Mouse (Mus musculus) hindbrain, postnatal 0 days (tissue): ENCODE measurements at regions not wholly inside any gene's neighbourhood (a gene's known extent, or its start where the extent isn't known, plus 50 kb on each side); places are given as distances from the start of the nearest gene placed in this dataset.

Experiments
- ATAC-seq: fragments of 200-750 bp; cut with Nextera tagmentation; 2 replicates; pipeline ENCODE4 v1.8.0; 2017; ENCODE audit warnings: mild to moderate bottlenecking, moderate TSS enrichment, moderate library complexity
- DNase-seq: peaks from one replicate; pipeline ENCODE4 v3.0.0-alpha.2; 2015; ENCODE audit warnings: low spot score
- H3K27ac ChIP-seq: fragments of 300-500 bp; sonication (generic); 2 replicates; pipeline ENCODE4 v1.5.1; 2014; ENCODE audit warnings: mild to moderate bottlenecking
- H3K27me3 ChIP-seq: fragments of 300-500 bp; sonication (generic); 2 replicates; pipeline ENCODE4 v1.6.1; 2014; ENCODE audit warnings: low read length, mixed read lengths; ENCODE audit not compliant: insufficient read depth
- H3K36me3 ChIP-seq: fragments of 300-500 bp; sonication (generic); 2 replicates; pipeline ENCODE4 v1.6.1; 2014; ENCODE audit warnings: low read length, mixed read lengths; ENCODE audit not compliant: insufficient read depth
- H3K4me1 ChIP-seq: fragments of 300-500 bp; sonication (generic); 2 replicates; pipeline ENCODE4 v1.6.1; 2014; ENCODE audit warnings: antibody characterized with exemption, low read length, mixed read lengths; ENCODE audit not compliant: insufficient read depth
- H3K4me2 ChIP-seq: fragments of 300-500 bp; sonication (generic); 2 replicates; pipeline ENCODE4 v1.6.1; 2014; ENCODE audit warnings: low read depth, mild to moderate bottlenecking, low read length, moderate library complexity, mixed read lengths
- H3K4me3 ChIP-seq: fragments of 300-500 bp; sonication (generic); 2 replicates; pipeline ENCODE4 v1.5.1; 2014; ENCODE audit warnings: low read length
- H3K9ac ChIP-seq: fragments of 300-500 bp; sonication (generic); replicated peaks from 2 replicates; pipeline ENCODE4 v1.6.1; 2014; ENCODE audit warnings: mild to moderate bottlenecking, low read length, moderate library complexity, mixed read lengths
- H3K9me3 ChIP-seq: fragments of 300-500 bp; sonication (generic); 2 replicates; pipeline ENCODE4 v1.6.1; 2016; ENCODE audit warnings: low read length, mixed read lengths
- CTCF ChIP-seq: IDR thresholded peaks from 2 replicates; pipeline ENCODE4 v1.5.1; 2016; ENCODE audit warnings: antibody characterized with exemption, control low read depth, low read depth
- WGBS: fragments of 180-500 bp; shearing (Covaris S2); extraction: QIAGEN DNeasy Blood & Tissue Kit; methylation state at CpG from one replicate; pipeline ENCODE4 v1.1.7; 2014; 5-methylcytosine and 5-hydroxymethylcytosine counted together

GRCm38 (mm10) chr9:61810456-61810855 lies 103.9 kb downstream of the Rplp1 start:
- H3K4me2 ChIP-seq = no peak overlapping the region
- H3K9ac ChIP-seq = no peak overlapping the region
- no peak for TF ChIP-seq CTCF
- H3K9me3 ChIP-seq = no peaks in the 10 kb centered on the region
- H3K27ac ChIP-seq = no peak overlapping the region
- no peak for DNase-seq
- no peaks in the 10 kb centered on the region for H3K27me3 ChIP-seq
- no peaks in the 10 kb centered on the region for H3K36me3 ChIP-seq
- H3K4me1 ChIP-seq = peaks cover 8% of the 10 kb centered on the region; the same call in 1 of the 2 replicates
- ATAC-seq = no peak
- no peak overlapping the region for H3K4me3 ChIP-seq
- WGBS = 90% methylated on average over 4 of the region's 4 CpGs

DNA sequence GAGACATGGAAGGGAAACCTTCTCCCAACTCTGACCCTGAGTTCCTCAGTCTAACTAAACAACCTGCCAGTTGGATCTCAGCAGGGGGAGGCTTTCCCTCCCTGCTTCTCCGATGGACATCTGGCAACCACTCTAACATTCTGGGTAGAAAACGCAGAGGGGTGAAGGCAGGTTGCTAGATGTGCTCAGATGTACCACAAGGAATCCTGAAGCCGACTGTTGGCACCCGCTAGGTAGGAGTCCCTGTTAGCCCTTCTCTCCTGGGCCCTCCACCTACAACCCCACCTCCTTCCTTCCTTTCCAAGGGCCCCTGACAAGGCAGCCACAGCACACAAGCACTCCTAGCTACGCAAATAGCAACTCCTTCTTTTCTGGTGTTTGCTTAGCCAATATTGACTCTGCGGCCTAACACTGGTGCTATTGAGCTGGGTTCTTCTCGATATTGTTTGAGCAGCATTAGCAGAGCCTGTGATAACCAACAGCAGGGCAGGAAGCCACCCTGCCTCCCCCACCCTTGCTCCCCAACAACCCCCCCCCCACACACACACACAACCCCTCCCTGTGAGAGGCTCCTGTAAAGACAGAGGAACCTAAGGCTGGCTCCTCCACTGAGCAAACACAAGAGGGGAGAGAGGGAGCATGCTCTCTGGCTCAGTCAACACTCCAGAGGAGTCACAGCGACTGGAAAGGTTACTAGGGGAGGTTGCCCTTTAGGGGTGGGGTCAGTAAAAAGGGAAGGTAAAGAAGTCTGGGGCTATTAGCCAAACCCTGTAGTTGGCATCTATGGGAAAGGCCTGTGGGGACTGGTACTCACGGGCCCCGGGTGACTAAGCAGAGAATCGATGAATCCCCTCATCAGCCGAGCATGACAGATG lies 105.8 kb downstream of the Rplp1 start:
- H3K27me3 ChIP-seq = no peaks in the 10 kb centered on the region
- peaks cover 8% of the 10 kb centered on the region; the same call in 1 of the 2 replicates for H3K4me1 ChIP-seq
- no peak for TF ChIP-seq CTCF
- no peak overlapping the region for H3K27ac ChIP-seq
- H3K9me3 ChIP-seq = no peaks in the 10 kb centered on the region
- no peaks in the 10 kb centered on the region for H3K36me3 ChIP-seq
- no peak overlapping the region for H3K9ac ChIP-seq
- WGBS = 78% methylated on average over 12 of the region's 12 CpGs
- H3K4me2 ChIP-seq = no peak overlapping the region
- ATAC-seq (no peak), DNase-seq (no peak)
- no peak overlapping the region for H3K4me3 ChIP-seq

DNA sequence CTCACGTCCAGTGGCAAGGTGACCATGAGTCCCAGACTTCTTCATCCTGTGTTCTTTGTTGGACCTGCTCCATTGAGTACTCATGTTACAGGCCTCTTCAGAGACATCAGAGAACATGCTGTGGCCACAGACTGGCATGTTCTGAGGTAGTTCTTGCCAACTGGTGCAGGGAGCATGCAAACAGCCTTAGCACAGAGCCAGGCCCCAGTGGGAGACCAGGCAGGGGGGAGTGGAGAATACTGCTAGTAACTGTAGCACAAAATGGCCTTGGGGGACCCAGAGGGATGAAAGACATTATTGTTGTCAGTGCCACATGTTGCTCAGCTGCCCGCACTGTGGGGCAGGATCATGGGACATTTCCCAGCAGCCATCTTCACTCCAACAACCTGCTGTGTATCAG lies 108.4 kb downstream of the Rplp1 start:
- Histone ChIP-seq H3K9ac (no peak overlapping the region), H3K4me2 (no peak overlapping the region), H3K27ac (no peak overlapping the region), H3K4me3 (no peak overlapping the region), H3K36me3 (no peaks in the 10 kb centered on the region), H3K27me3 (no peaks in the 10 kb centered on the region), H3K9me3 (no peaks in the 10 kb centered on the region), H3K4me1 (peaks cover 8% of the 10 kb centered on the region; the same call in 1 of the 2 replicates)
- no peak for TF ChIP-seq CTCF
- WGBS = 66% methylated on average over 2 of the region's 2 CpGs
- no peak for DNase-seq
- ATAC-seq = no peak

DNA sequence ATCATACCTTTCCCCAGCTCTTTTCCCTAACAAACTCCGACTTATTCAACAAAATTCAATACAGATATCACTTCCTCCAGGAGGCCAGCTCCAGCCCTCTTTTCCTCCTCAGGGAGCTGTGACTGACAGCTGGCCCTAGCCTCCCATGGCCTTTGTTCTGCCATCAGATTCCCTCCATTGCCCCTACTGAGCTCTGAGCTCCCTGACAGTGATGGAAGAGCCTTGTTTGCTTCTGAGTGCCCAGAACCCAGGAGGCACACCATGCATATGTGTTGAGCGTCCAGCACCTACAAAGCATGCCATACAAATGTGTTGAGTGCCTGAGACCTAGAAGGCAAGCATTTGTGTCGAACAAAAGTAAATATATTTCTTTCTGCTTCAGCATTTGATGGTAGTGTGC lies 110.8 kb downstream of the Rplp1 start:
- Histone ChIP-seq H3K9me3 (no peaks in the 10 kb centered on the region), H3K4me3 (no peak overlapping the region), H3K9ac (no peak overlapping the region), H3K4me2 (no peak overlapping the region), H3K4me1 (peaks cover 8% of the 10 kb centered on the region; the same call in 1 of the 2 replicates), H3K36me3 (no peaks in the 10 kb centered on the region), H3K27me3 (no peaks in the 10 kb centered on the region), H3K27ac (no peak overlapping the region)
- ATAC-seq (no peak), DNase-seq (no peak)
- 48% methylated on average over 3 of the region's 3 CpGs for WGBS
- TF ChIP-seq CTCF = no peak

DNA sequence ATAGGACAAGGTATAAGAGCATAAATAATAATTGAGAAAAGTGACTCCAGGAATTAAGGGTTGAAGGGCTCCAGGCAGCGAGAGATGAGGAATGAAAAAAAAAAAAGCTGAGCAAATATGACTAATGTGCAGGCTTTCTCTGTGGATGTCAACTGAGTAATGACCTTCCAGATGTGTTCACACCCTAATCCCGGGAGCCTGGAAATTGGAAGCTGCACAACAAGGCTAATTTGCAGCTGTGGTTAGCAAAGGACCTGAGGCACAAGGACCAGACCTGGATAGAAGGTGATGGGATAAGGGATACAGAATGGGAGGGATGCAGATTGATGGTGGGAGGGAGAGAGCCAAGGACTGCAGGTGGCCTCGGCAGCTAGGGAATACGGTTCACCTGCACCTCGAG lies 111.6 kb downstream of the Rplp1 start:
- DNase-seq = no peak
- no peaks in the 10 kb centered on the region for H3K36me3 ChIP-seq
- no peak overlapping the region for H3K4me3 ChIP-seq
- H3K4me1 ChIP-seq = peaks cover 8% of the 10 kb centered on the region; the same call in 1 of the 2 replicates
- H3K27ac ChIP-seq = no peak overlapping the region
- 71% methylated on average over 5 of the region's 5 CpGs for WGBS
- no peaks in the 10 kb centered on the region for H3K27me3 ChIP-seq
- H3K4me2 ChIP-seq = no peak overlapping the region
- ATAC-seq = no peak
- no peak overlapping the region for H3K9ac ChIP-seq
- H3K9me3 ChIP-seq = no peaks in the 10 kb centered on the region
- TF ChIP-seq CTCF = no peak

DNA sequence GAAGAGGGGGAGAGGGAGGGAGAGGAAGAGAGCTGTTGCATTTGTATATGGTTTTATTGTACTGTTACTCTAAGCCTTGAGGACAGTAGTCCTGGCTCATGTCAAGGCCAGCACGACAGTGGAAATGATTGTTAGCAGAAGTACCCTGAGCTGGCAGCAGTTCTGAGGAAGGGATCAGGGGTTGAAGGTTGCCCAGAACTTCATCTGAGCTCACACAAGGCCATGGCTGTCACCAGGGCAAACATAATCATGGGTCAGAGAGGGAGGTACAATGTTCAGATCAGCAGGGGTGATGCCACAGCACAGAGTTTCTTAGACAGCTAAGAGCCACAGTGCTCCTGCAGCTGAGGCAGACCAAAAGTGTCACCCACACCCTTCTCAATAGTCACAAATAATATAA lies 114.8 kb downstream of the Rplp1 start:
- no peak overlapping the region for H3K27ac ChIP-seq
- H3K4me3 ChIP-seq = no peak overlapping the region
- no peak overlapping the region for H3K9ac ChIP-seq
- no peaks in the 10 kb centered on the region for H3K36me3 ChIP-seq
- H3K4me1 ChIP-seq = no peaks in the 10 kb centered on the region
- no peak for ATAC-seq
- H3K27me3 ChIP-seq = no peaks in the 10 kb centered on the region
- H3K9me3 ChIP-seq = no peaks in the 10 kb centered on the region
- no peak for DNase-seq
- no peak for TF ChIP-seq CTCF
- H3K4me2 ChIP-seq = no peak overlapping the region
- WGBS = 76% methylated on average over 1 of the region's 1 CpGs

DNA sequence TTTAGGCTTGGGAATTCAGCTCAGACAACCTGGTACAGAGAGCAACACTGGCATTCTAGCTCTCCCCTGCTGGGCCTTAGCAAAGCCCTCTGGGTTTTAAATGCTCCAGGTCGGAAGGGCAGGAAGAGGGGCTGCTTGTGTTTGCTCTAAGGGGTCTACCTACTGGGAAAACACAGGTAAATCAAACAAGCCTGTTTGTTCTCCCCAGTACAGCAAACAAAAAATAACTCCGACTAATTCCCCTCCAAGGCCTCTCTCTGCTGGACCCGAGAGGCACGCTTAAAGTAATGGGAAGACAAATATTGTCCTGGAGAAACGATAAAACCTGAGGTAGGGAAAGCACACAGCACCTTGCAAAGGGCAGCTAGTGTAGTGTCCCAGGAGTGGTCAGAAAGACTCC lies 118.4 kb downstream of the Rplp1 start:
- no peak overlapping the region for H3K4me3 ChIP-seq
- H3K27me3 ChIP-seq = no peaks in the 10 kb centered on the region
- H3K27ac ChIP-seq = no peak overlapping the region
- no peak overlapping the region for H3K4me2 ChIP-seq
- no peaks in the 10 kb centered on the region for H3K9me3 ChIP-seq
- H3K9ac ChIP-seq = no peak overlapping the region
- H3K4me1 ChIP-seq = no peaks in the 10 kb centered on the region
- DNase-seq (no peak), ATAC-seq (no peak)
- WGBS = 80% methylated on average over 5 of the region's 5 CpGs
- H3K36me3 ChIP-seq = no peaks in the 10 kb centered on the region
- no peak for TF ChIP-seq CTCF
